Mouse (Mus musculus) heart, postnatal 0 days (tissue): ENCODE measurements at regions not wholly inside any gene's neighbourhood (a gene's known extent, or its start where the extent isn't known, plus 50 kb on each side); places are given as distances from the start of the nearest gene placed in this dataset.

Experiments used
- CTCF ChIP-seq: IDR thresholded peaks from 2 replicates; pipeline ENCODE4 v1.5.1; 2016; ENCODE audit warnings: antibody characterized with exemption, control low read depth, low read depth
- EP300 ChIP-seq: IDR thresholded peaks from 2 replicates; pipeline ENCODE4 v1.6.1; 2016; ENCODE audit warnings: antibody characterized with exemption, low read depth

GRCm38 (mm10) chr4:96881077-96881476 is 96.1 kb upstream of the Gm12695 start:
- TF ChIP-seq CTCF (no peak), EP300 (no peak)
